Mouse (Mus musculus): ENCODE measurements around the gene Gja5. TPM values are rescaled to one million over a fixed set of nuclear protein-coding genes. Genes with fewer than 3 reads are reported as not detected.
"Not testable (repeated sequence)": the region's sequence is repeated elsewhere in the genome, so short reads cannot be mapped to it uniquely, and the experiment has no call there.

Gja5 gene
- polyA plus RNA-seq, 1 experiment from 2014 or later: 48.3 TPM

DNA sequence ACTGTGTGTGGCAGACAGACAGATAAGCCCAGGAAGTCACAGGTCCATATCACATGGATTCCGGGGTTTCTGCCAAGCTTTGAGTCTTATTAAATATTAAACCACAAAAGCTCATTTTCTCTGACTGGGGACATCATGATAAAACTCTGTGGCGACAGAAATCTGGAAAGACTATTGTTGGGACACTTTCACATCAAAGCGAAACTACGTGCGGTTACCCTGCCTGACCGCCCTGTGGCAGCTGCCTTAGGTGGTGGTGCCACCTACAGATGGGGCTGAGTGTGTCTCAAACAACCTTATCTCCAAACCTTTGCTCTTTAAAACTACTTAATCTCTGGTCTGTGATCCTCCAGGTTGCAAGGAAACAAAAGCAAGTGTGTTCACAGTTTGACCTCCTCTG lies 171.9 kb downstream of the Gja5 start:
- peak; percentile 82 for ATAC-seq
- Histone ChIP-seq H3K4me1 (ENCODE audit: insufficient read depth, low read depth, low read length) (no peaks in the 10 kb centered on the region), H3K27me3 (replicated peaks; ENCODE audit: insufficient read depth, low read length) (no peaks in the 10 kb centered on the region), H3K27ac (ENCODE audit: low read length) (peak overlapping the region; percentile 68), H3K9me3 (ENCODE audit: low read length) (no peaks in the 10 kb centered on the region), H3K4me3 (ENCODE audit: low read depth, low read length) (peak overlapping the region; percentile 12; the same call in 1 of the 2 replicates), H3K36me3 (ENCODE audit: insufficient read depth, low read length) (no peaks in the 10 kb centered on the region), H3K9ac (replicated peaks; ENCODE audit: low read depth) (0 out of 2 replicates have a peak overlapping the region, but pooled peaks have one; percentile 19), H3K4me2 (replicated peaks; ENCODE audit: low read depth, low read length) (peak overlapping the region; percentile 40; the same call in 1 of the 2 replicates)
- peak; percentile 83 for DNase-seq (ENCODE audit: low spot score)
- peak; percentile 86 for TF ChIP-seq CTCF (IDR thresholded peaks at IDR 0.05)
- TF ChIP-seq EP300 (IDR thresholded peaks at IDR 0.05): peak; percentile 38; the same call in 1 of the 2 replicates
- 7% methylated on average over 6 of the region's 6 CpGs for WGBS

DNA sequence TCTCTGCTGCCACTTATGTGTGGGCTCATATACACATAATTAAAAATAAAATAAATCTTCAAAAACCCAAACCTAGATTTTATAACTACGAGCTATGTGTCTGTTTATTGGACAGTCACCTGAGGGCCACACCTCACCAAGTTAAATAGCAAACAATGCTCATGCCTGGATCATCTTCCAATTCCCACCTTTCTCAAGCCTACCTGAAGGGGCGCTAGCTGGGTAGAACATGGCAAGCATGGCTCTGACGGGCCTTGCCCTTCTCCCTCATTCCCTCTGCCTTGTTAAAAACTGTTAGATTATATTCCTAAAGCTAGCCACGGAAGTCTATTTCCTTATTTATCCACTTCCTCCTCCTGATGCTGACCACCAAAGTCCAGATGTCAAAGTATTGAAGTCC lies 173.9 kb downstream of the Gja5 start:
- Histone ChIP-seq H3K27me3 (replicated peaks; ENCODE audit: insufficient read depth, low read length) (no peaks in the 10 kb centered on the region), H3K9ac (replicated peaks; ENCODE audit: low read depth) (no peak overlapping the region), H3K27ac (ENCODE audit: low read length) (no peak overlapping the region), H3K36me3 (ENCODE audit: insufficient read depth, low read length) (no peaks in the 10 kb centered on the region), H3K9me3 (ENCODE audit: low read length) (no peaks in the 10 kb centered on the region), H3K4me2 (replicated peaks; ENCODE audit: low read depth, low read length) (no peak overlapping the region), H3K4me3 (ENCODE audit: low read depth, low read length) (no peak overlapping the region), H3K4me1 (ENCODE audit: insufficient read depth, low read depth, low read length) (no peaks in the 10 kb centered on the region)
- DNase-seq (ENCODE audit: low spot score) (no peak), ATAC-seq (no peak)
- WGBS: 38% methylated on average over 4 of the region's 4 CpGs
- TF ChIP-seq CTCF (IDR thresholded peaks at IDR 0.05) (peak; percentile 49), EP300 (IDR thresholded peaks at IDR 0.05) (no peak)

DNA sequence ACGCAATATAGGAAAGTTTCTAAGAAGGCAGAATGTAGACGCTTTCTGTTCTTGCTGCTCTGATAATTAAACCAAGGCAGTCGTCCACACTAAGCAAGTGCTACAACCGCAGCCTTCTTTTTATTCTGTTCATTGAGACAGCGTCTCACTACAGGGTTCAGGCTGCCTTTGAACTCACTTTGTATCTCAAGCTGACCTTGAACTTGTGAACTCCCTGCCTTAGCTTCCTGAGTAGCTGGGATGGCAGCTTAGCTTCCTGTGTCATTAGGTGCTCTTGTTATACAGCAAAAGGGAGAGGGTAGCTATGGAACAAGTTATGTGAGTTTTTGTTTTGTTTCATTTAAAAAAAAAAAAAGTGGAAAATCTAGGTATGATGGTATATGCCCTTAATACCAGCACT lies 177.7 kb downstream of the Gja5 start:
- H3K4me2 ChIP-seq (replicated peaks; ENCODE audit: low read depth, low read length): no peak overlapping the region
- no peak for DNase-seq (ENCODE audit: low spot score)
- WGBS: 81% methylated on average over 5 of the region's 5 CpGs

DNA sequence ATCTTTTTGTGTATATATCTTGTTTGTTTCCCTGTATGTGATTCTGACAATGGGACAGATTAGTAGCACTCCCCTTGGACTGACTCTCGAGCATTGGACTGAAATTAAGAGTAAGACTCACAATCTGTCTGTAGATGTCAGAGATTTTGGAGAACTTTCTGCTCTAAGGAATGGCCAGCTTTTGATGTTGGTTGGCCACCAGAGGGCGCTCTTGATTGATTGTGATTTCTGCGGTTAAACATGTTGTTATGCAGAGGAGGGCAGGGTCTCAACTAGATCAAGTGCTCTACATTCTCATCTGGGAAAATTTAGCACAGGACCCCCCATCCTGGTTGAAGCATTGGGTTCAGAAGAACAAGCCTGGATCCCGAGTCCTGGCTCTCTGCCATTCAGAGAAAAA lies 182.8 kb downstream of the Gja5 start:
- TF ChIP-seq CTCF (IDR thresholded peaks at IDR 0.05) (peak; percentile 60), EP300 (IDR thresholded peaks at IDR 0.05) (no peak)
- Histone ChIP-seq H3K36me3 (ENCODE audit: insufficient read depth, low read length) (no peaks in the 10 kb centered on the region), H3K27ac (ENCODE audit: low read length) (no peak overlapping the region), H3K9ac (replicated peaks; ENCODE audit: low read depth) (no peak overlapping the region), H3K27me3 (replicated peaks; ENCODE audit: insufficient read depth, low read length) (no peaks in the 10 kb centered on the region), H3K4me2 (replicated peaks; ENCODE audit: low read depth, low read length) (no peak overlapping the region), H3K4me3 (ENCODE audit: low read depth, low read length) (no peak overlapping the region), H3K4me1 (ENCODE audit: insufficient read depth, low read depth, low read length) (no peaks in the 10 kb centered on the region), H3K9me3 (ENCODE audit: low read length) (no peaks in the 10 kb centered on the region)
- WGBS: 63% methylated on average over 4 of the region's 4 CpGs
- DNase-seq (ENCODE audit: low spot score) (peak; percentile 18), ATAC-seq (no peak)

More for the DNA sequence above, 177.7 kb downstream of the Gja5 start:
- H3K9me3 ChIP-seq (ENCODE audit: low read length): no peaks in the 10 kb centered on the region
- H3K9ac ChIP-seq (replicated peaks; ENCODE audit: low read depth): no peak overlapping the region
- H3K4me1 ChIP-seq (ENCODE audit: insufficient read depth, low read depth, low read length): no peaks in the 10 kb centered on the region
- no peaks in the 10 kb centered on the region for H3K36me3 ChIP-seq (ENCODE audit: insufficient read depth, low read length)
- no peak for ATAC-seq
- no peak for TF ChIP-seq EP300 (IDR thresholded peaks at IDR 0.05)
- no peak for TF ChIP-seq CTCF (IDR thresholded peaks at IDR 0.05)
- no peak overlapping the region for H3K27ac ChIP-seq (ENCODE audit: low read length)
- H3K27me3 ChIP-seq (replicated peaks; ENCODE audit: insufficient read depth, low read length): no peaks in the 10 kb centered on the region
- no peak overlapping the region for H3K4me3 ChIP-seq (ENCODE audit: low read depth, low read length)

DNA sequence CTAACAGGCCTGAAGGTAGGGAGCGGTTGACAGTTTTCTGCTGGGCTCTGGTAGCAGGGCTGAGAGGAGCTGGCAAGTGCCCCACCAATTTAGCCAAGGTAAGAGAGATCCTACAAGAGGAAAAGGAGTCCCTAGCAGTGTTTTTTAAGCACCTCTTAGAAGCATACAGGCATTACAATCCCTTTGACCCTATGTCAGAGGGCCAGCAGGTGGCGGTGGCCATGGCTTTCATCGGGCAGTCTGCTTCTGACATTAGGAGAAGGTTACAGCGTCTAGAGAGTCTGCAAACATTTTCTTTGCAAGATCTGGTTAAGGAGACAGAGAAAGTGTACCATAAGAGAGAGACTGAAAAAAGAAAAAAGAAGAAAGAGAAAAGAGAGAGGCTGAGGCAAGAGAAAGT lies 183.8 kb downstream of the Gja5 start:
- not testable (repeated sequence) for H3K27me3 ChIP-seq (replicated peaks; ENCODE audit: insufficient read depth, low read length); H3K9me3 ChIP-seq (ENCODE audit: low read length); H3K4me1 ChIP-seq (ENCODE audit: insufficient read depth, low read depth, low read length); DNase-seq (ENCODE audit: low spot score); H3K36me3 ChIP-seq (ENCODE audit: insufficient read depth, low read length); ATAC-seq; H3K4me2 ChIP-seq (replicated peaks; ENCODE audit: low read depth, low read length); H3K4me3 ChIP-seq (ENCODE audit: low read depth, low read length); H3K9ac ChIP-seq (replicated peaks; ENCODE audit: low read depth); H3K27ac ChIP-seq (ENCODE audit: low read length)
- WGBS: 85% methylated on average over 4 of the region's 4 CpGs

DNA sequence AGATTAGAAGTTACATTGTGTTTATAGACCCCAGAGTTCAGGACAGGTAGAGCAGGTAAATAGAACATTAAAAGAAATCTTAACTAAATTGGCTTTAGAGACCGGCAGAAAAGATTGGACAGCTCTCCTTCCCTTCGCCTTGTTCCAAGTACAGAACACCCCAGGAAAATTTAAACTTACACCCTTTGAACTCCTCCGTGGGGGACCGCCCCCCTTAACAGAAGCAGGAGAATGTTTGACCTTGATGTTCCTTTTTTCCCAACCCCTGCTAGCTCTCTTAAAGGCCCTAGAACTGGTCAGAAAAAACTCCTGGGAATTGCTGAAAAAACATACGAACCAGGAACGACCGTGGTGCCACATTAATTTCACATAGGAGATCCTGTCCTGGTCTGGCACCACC lies 187.5 kb downstream of the Gja5 start:
- not testable (repeated sequence) for H3K9ac ChIP-seq (replicated peaks; ENCODE audit: low read depth); H3K27me3 ChIP-seq (replicated peaks; ENCODE audit: insufficient read depth, low read length); H3K27ac ChIP-seq (ENCODE audit: low read length); H3K4me1 ChIP-seq (ENCODE audit: insufficient read depth, low read depth, low read length); H3K9me3 ChIP-seq (ENCODE audit: low read length); DNase-seq (ENCODE audit: low spot score); H3K4me2 ChIP-seq (replicated peaks; ENCODE audit: low read depth, low read length); H3K36me3 ChIP-seq (ENCODE audit: insufficient read depth, low read length); H3K4me3 ChIP-seq (ENCODE audit: low read depth, low read length); ATAC-seq
- 80% methylated on average over 7 of the region's 7 CpGs for WGBS

DNA sequence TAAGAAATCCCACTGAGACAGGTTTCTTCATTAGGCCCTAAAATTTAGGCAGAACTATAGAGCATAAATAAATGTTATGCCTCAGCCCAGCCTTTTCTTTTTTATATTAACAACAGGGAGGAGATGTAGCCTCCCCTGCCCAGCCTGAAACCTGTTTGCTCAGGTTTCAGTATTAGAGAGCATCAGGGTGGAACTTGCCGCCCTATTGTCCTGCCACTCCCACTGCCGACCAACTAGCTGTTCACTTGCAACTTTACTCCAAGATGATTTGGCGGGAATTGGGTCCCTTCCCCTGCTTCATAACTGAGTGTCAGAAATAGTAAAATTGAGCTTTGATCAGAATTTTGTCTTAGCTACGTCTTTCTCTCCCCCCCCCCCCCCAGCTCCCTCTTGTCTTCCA lies 192.2 kb downstream of the Gja5 start:
- H3K27ac ChIP-seq (ENCODE audit: low read length); H3K4me1 ChIP-seq (ENCODE audit: insufficient read depth, low read depth, low read length); H3K9ac ChIP-seq (replicated peaks; ENCODE audit: low read depth); H3K9me3 ChIP-seq (ENCODE audit: low read length); DNase-seq (ENCODE audit: low spot score); ATAC-seq; H3K36me3 ChIP-seq (ENCODE audit: insufficient read depth, low read length); H3K27me3 ChIP-seq (replicated peaks; ENCODE audit: insufficient read depth, low read length); H3K4me2 ChIP-seq (replicated peaks; ENCODE audit: low read depth, low read length); H3K4me3 ChIP-seq (ENCODE audit: low read depth, low read length): not testable (repeated sequence)
- 70% methylated on average over 4 of the region's 4 CpGs for WGBS
